Mouse (Mus musculus) gastrocnemius, postnatal 10 days (tissue): ENCODE results near the gene Cdh5. TPM values are rescaled to one million over a fixed set of nuclear protein-coding genes. Genes with fewer than 3 reads are reported as not detected.
"Not testable (repeated sequence)": the region's sequence is repeated elsewhere in the genome, so short reads cannot be mapped to it uniquely, and the experiment has no call there.

Experiments used
- DNase-seq: peaks from one replicate; pipeline ENCODE4 v3.0.0; 2021; ENCODE audit warnings: mixed read lengths
- long read RNA-seq, 2 experiments: library from polyadenylated mRNA; stranded (forward); transcript quantifications; one replicate each; pipeline ENCODE4 v2.0.0; 2021
- total RNA-seq, 2 experiments: library from RNA; stranded (reverse); gene quantifications; 2 replicates each; pipeline ENCODE4 v1.2.3; 2021

The Cdh5 gene
- 100 to 1,000 TPM; 145 to 168 TPM for total RNA-seq
- long read RNA-seq, experiment 1, transcript Cdh5-201 (12 exons, 3,995 nt), result major isoform, 44 of 65 reads
- long read RNA-seq, experiment 1, partial matches to known transcripts, result 20 of 65 reads
- long read RNA-seq, experiment 1, other reads (novel, unspliced or antisense), result 1 of 65 reads
- long read RNA-seq, experiment 2, transcript Cdh5-201 (12 exons, 3,995 nt), result major isoform, 21 of 36 reads
- long read RNA-seq, experiment 2, partial matches to known transcripts, result 12 of 36 reads
- long read RNA-seq, experiment 2, other reads (novel, unspliced or antisense), result 3 of 36 reads

DNA sequence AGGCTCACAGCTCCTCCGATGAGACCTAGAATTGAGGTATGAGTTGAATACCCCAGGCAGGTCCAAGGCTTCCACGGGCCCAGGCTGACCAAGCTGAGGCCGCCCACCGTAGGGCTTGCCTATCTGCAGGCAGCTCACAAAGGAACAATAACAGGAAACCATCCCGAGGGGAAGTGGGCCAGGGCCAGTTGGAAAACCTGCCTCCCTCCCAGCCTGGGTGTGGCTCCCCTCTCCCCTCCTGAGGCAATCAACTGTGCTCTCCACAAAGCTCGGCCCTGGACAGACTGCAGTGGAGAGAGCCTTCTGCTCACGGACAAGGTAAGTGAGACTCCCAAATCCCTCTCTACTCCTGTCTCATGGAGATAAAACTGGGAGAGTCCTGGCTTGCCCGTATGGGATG, at the start of gene Cdh5:
Cdh5 (plus strand) TSS at position 211 of the 400 bp plus-strand sequence.
- DNase-seq, result peak; percentile 31

DNA sequence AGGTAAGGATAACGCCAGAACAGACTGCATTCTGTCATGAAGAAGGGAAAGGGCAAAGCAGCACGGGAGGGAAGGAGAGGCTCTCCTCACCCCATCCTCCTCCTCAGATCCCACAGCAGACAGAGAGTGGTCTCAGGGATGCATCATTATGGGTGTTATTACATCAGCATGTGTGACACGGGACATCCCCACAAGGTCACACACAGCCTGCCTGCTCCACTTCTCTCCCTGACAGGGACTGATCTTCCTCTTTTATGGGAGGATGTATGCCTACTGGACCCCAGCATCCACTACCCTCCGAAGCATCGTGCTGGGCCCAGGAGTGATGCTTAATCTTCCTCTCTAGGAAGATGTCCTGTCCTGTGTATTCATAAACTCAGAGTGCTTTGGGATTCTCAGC, 41.5 kb upstream of the Cdh5 start:
- DNase-seq, result no peak

- DNase-seq, result no peak
Observed at GRCm38 (mm10) chr8:104060446-104060845, 41.0 kb upstream of the Cdh5 start.

DNA sequence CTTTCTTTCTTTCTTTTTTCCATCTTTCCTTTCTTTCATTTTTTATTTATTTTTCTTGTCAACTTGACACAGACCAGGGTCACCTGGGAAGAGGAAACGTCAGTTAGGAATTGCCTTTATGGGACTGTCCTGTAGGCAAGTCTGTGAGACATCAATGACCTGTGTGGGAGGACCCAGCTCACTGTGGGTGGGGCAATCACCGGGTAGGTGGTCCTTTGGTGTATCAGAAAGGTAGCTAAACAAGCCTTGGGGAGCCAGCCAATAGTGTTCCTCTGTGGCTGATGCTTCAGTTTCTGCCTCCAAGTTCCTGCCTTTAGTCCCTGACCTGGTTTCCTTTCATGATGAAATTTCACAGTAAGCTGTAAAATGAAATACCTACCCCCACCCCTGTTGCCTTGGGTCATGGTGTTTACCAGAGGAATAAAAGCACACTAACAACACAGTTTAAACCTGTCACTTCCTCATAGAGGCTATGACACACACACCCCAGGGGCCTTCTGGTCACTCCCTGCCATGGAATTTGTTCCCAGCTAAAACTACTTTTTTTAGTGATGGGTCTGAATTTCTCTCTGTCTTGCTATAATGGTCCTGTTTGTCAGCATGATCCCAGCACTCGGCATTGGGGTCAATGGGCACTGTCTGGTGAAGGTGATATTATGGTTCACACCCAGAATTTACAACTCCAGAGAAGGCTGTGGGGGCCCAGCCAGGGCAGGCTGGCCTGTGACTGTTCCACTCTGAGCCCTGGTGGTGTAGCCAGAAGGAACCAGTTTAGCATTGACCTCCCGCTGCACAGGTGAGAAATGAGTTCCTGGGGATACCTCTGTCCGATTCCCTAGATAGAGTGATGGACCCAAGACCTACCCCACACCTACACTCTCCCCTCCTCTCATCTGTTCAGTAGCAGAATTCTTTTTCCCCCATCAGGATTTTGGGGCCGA, 40.1 kb upstream of the Cdh5 start:
- DNase-seq, result no peak

DNA sequence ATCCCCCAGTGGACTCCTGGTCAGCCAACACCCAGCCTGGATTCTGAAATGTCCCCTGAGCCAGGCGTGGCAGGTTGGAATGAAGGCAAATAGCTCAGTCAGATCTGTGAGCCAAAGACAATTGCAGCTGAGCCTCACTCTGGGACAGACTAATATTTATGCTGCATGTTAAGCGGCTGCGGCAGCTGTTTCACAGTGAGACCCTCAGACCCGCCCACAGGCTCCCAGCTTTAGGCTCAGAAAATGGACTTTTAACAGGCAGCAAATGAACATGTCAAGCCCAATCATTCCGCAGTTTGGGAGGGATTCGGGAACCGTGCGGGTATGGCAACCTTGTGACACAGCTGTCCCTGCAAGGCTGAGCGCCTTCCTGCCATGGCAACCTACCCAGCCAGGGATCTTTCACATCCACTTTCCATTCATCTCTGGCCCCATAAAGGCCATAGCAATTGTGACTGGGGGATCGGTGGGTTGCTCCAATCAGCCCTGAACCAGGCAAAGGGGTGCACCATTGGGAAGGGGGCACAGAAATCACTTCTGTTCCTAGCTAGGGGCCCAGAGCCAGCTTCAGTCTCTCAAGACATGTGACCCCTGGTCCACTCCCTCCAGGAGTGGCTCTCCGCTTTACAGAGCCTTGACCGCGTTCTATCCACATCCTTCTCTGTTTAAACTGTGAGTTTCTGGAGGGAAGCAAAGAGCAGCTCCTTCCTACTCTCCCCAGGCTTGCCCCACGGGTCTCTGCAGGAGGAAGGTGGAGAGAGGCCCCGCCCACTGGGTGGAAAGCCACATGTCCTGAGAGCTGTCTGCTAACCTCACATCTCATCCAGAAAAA, 39.2 kb upstream of the Cdh5 start:
- DNase-seq, result no peak

- DNase-seq, result no peak
Observed at GRCm38 (mm10) chr8:104065223-104065622, 36.2 kb upstream of the Cdh5 start.

GRCm38 (mm10) chr8:104065906-104066518, 35.4 kb upstream of the Cdh5 start:
- no peak for DNase-seq

- no peak for DNase-seq
Observed at GRCm38 (mm10) chr8:104067390-104067925, 34.0 kb upstream of the Cdh5 start.

- DNase-seq, result no peak
Observed at GRCm38 (mm10) chr8:104068421-104069035, 32.9 kb upstream of the Cdh5 start.

- DNase-seq, result not testable (repeated sequence)
Observed at GRCm38 (mm10) chr8:104070201-104070865, 31.1 kb upstream of the Cdh5 start.

- no peak for DNase-seq
Observed at GRCm38 (mm10) chr8:104070949-104071348, 30.5 kb upstream of the Cdh5 start.

GRCm38 (mm10) chr8:104075079-104075478, 26.3 kb upstream of the Cdh5 start:
- DNase-seq, result no peak

DNA sequence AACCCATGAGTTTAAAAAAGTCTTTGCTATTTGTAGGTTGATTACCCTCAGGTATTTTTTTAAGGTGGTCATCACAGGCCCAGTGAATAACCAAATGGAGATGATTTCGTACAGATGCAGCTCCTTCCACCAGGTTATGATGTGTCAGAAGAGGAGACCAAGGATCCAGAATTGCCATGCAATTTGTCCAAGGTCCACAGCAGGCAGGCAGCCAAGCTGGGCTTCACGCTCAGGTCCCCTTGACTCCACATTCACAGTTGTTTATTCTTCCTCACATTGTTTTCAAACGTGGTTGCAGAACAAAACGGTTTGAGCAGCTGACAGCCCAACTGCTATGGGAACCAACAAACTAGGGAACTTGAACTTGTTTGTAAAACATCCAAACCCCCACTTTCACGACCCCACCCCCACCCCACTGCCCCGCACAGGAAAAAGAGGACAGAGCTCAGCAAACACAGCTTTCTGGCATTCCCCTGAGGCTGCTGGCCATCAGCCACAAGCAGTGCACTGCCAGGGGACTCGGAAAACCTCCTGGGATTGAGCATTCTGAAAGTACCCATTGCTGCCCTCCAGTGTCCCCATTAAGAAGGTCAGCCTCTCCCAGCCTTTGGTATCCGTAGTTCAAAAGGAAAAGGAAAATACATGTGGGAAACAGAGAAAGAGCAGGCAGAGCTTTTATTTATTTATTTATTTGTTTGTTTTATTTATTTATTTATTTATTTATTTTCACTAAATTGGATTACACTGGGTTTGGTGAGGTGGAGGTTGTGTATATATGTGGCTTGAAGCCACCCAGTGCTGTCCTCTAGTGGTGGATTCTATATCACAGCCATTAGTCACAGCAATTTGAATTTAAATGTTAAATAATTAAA, 24.6 kb upstream of the Cdh5 start:
- DNase-seq, result peak; percentile 40

DNA sequence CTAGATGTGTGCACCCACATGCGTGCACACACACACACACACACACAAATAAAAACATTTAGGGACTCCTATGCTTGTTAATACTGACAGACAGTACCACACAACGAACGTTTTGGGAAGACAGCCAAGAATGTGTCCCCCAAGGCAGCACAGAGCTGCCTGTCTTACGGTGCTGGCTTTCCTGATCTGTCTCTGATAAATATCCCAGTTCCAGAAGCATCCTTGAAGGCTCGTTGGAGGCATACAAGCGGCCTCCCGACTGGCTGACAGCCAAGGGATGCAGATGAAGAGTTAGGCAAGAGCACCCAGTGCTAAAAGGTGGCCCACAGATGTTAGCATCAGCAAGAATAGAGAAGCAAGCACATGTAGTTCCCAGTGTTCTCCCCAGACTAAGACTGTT, 23.3 kb upstream of the Cdh5 start:
- DNase-seq, result no peak

DNA sequence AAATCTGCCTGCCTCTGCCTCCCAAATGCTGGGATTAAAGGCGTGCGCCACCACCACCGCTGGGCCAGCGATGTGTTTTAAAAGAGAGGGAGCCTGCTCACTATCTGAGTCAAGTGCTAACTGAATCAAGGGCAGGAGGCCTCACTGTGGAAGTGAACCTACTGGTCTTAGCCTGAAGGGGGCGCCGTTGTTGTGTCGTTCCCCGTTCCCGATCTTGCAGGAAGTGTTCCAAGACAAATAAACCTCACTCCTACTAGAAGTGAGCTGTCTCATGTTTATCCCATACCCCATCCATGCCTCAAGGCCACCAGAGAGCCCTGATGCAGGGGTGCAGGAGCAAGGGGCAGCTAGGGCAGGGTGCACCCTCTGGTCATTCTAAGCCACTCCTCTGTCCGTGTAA, 16.1 kb upstream of the Cdh5 start:
- DNase-seq, result no peak

DNA sequence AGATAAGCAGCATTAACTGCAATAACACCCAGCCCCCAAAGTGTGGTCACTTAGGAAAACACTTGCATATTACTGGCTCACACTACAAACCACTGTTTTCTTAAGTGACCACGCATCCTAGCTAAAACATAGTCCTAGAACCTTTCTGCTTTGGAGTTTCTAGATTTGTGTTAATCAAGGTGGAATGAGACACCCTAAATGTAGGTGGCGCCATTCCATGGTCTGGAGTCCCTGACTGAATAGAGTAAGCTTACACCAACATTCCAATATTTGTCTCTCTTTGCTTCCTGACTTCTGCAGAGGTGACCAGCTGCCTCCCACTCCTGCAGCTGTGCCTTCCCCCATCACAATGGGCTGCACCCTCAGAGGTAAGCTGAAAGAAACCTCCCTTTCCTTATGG, 14.8 kb upstream of the Cdh5 start:
- DNase-seq, result no peak

DNA sequence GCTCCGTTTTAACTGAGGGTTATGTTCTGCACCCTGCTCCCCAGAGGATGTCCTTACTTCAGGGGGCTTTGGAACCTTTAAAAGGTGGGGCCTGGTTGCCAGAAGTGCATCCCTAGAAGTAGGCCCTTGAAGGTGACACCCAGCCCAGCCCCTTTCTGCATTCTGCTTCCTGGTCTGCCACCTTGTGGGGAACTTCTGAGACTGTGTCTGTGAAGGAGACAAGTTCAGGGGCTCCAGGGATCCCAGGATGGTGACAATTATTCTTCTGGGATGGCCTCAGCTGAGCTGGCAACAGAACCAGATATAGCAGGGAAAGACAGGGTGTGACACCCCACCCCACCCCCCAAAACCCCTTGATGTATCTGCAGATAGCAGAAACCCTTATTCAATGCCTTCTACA, 14.3 kb upstream of the Cdh5 start:
- no peak for DNase-seq

GRCm38 (mm10) chr8:104087878-104088277, 13.5 kb upstream of the Cdh5 start:
- DNase-seq, result not testable (repeated sequence)

- DNase-seq, result no peak
Observed at GRCm38 (mm10) chr8:104088881-104089280, 12.5 kb upstream of the Cdh5 start.
